Mouse (Mus musculus): ENCODE data around the gene Cab39l.

GRCm38 (mm10) chr14:59395281-59395680, 45.5 kb upstream of the Cab39l start, which contains the start of gene Phf11c:
- TF ChIP-seq POLR2A (IDR thresholded peaks at IDR 0.05; ENCODE audit: insufficient read depth, low read depth, low read length) (no peak), CTCF (IDR thresholded peaks at IDR 0.05; ENCODE audit: insufficient read depth, low read depth, low read length) (no peak)

All from olfactory bulb, adult 2 months (tissue).